Mouse (Mus musculus): ENCODE data around the gene Slc38a10.

Gene Slc38a10

DNA sequence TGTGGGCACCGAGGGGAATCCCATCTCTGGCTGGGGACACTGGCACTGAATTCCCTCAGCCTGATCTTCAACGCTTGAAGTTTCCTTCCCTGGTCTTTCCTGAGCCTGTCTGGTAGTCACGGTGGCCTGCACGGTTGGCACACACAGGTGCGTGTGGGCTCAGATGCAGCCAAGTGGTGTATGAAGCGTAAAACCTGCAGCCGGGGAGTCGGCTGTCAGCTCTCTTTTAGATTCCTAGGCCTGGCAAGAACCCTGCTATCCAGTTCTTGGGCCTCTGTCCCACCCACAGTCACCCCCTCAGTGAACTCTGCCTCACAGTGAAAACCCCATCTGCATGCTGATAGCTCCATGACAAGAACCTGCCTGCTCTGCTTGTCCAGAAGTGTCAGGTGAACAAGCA is 90.5 kb downstream of the Slc38a10 start:
- DNase-seq (ENCODE audit: extremely low spot score) = no peak

DNA sequence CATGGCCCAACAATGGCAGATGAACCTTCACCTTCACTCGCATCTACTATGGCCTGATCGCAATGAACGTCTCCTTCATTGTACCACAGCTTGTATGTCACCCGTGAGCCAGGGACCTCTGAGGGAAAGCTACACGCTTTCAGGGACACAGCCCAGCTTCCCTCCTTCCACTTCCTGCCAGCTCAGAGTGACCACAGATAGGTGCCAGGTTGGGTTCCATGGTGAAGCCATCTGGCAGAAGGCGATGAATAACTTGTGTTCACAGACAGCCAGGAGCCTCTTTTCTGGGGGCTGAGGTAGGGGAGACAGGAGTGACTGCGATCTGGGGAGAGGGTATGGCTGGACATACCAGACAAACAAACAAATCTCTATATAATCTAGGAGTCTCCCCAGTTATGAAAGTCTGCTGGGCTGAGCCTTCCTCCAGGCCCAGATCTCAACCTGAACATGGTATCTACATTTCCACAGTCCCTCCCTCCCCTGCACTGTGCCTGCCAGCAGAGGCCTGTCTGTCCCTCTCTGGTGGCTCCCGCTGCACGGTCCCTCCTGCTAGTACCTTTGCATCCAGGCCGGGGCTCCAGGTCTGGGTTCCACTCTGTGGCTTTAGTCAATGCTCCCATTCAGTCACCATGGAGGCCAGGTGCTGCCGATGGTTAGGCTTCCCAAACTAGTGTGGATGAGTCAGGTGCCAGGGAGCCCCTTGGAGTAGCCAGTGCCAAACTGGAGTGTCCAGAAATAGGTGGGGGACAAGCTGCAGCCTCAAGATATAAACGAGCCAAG is 95.0 kb downstream of the Slc38a10 start:
- no peak for DNase-seq (ENCODE audit: extremely low spot score)
